ENCODE assay signal across 23 mouse cellular contexts in genomic region chr1:63225009-63225408, GRCm38 (mm10). TPM values are rescaled to one million over a fixed set of nuclear protein-coding genes. Genes with fewer than 3 reads are reported as not detected.
DNase-seq lines count a peak whose midpoint lies in the region; ATAC-seq and TF ChIP-seq lines count a peak whose summit lies in the region.
"Had no signal": no experiment of that assay in that cellular context is flagged by ENCODE, and none has a peak within 500 bp of the region (broad histone marks: within the 10 kb centered on the region; RNA-seq: fewer than 3 reads in every experiment).

No protein-coding gene starts in this region.

- ATAC-seq in liver, embryonic 14.5 days (ENCODE audit: insufficient read depth) = peak; percentile 57; the same call in 1 of the 2 replicates
- no peak for ATAC-seq in midbrain, embryonic 16.5 days
- ATAC-seq: CD4-positive, CD25-positive, alpha-beta regulatory T cell, adult 4 months; forebrain, embryonic 14.5 days had no signal

- H3K4me3 ChIP-seq in heart, embryonic 10.5 days = no peak overlapping the region
- no peak overlapping the region for H3K4me3 ChIP-seq in liver, embryonic 14.5 days (ENCODE audit: insufficient read depth in 1 of 2, low read depth in 2 of 2, low read length in 2 of 2)
- H3K4me3 ChIP-seq in midbrain, embryonic 16.5 days (ENCODE audit: low read depth, low read length) = no peak overlapping the region
- H3K4me3 ChIP-seq: embryonic facial prominence, embryonic 15.5 days; erythroblast, embryonic 14.5 days; forebrain, embryonic 10.5 days had no signal

- H3K4me2 ChIP-seq in liver, embryonic 14.5 days (ENCODE audit: low read depth) = no peak overlapping the region
- H3K4me2 ChIP-seq in midbrain, embryonic 16.5 days (ENCODE audit: low read length) = no peak overlapping the region
- H3K4me2 ChIP-seq: embryonic facial prominence, embryonic 15.5 days; hindbrain, embryonic 14.5 days had no signal

- no peak overlapping the region for H3K9ac ChIP-seq in liver, embryonic 14.5 days (replicated peaks)
- no peak overlapping the region for H3K9ac ChIP-seq in midbrain, embryonic 16.5 days (ENCODE audit: low read depth, low read length)
- H3K9ac ChIP-seq: embryonic facial prominence, embryonic 15.5 days; hindbrain, embryonic 14.5 days had no signal

- no peaks in the 10 kb centered on the region for H3K27me3 ChIP-seq in heart, embryonic 10.5 days (ENCODE audit: insufficient read depth, poor library complexity, severe bottlenecking)
- no peaks in the 10 kb centered on the region for H3K27me3 ChIP-seq in liver, embryonic 14.5 days (ENCODE audit: control insufficient read depth, insufficient read depth, low read length)
- no peaks in the 10 kb centered on the region for H3K27me3 ChIP-seq in midbrain, embryonic 16.5 days (ENCODE audit: control insufficient read depth, insufficient read depth, low read depth, low read length)
- H3K27me3 ChIP-seq: embryonic facial prominence, embryonic 15.5 days had no signal

- peaks cover 11% of the 10 kb centered on the region; the same call in 1 of the 2 replicates for H3K4me1 ChIP-seq in heart, embryonic 10.5 days
- no peaks in the 10 kb centered on the region for H3K4me1 ChIP-seq in liver, embryonic 14.5 days (replicated peaks; ENCODE audit: control insufficient read depth in 2 of 2, insufficient read depth in 2 of 2, low read length in 1 of 2)
- no peaks in the 10 kb centered on the region for H3K4me1 ChIP-seq in midbrain, embryonic 16.5 days (ENCODE audit: control insufficient read depth, insufficient read depth, low read length)
- H3K4me1 ChIP-seq: embryonic facial prominence, embryonic 15.5 days had no signal

- TF ChIP-seq CTCF in liver, embryonic 14.5 days (IDR thresholded peaks at IDR 0.05; ENCODE audit: low read depth) = no peak

- H3K27ac ChIP-seq in heart, embryonic 10.5 days = peak overlapping the region; percentile 3; the same call in 1 of the 2 replicates
- no peak overlapping the region for H3K27ac ChIP-seq in liver, embryonic 14.5 days
- no peak overlapping the region for H3K27ac ChIP-seq in midbrain, embryonic 16.5 days (ENCODE audit: low read length)
- H3K27ac ChIP-seq: embryonic facial prominence, embryonic 15.5 days; forebrain, embryonic 10.5 days; hindbrain, embryonic 14.5 days had no signal

- 33% methylated on average over 4 of the region's 4 CpGs for WGBS in heart, embryonic 10.5 days
- WGBS in liver, embryonic 14.5 days (ENCODE audit: insufficient replicate concordance) = 20% methylated on average over 4 of the region's 4 CpGs
- WGBS in midbrain, embryonic 16.5 days = 88% methylated on average over 4 of the region's 4 CpGs

- TF ChIP-seq EP300 in liver, embryonic 14.5 days (IDR thresholded peaks at IDR 0.05; ENCODE audit: low read depth) = peak; percentile 61; the same call in 1 of the 2 replicates

- H3K36me3 ChIP-seq in heart, embryonic 10.5 days = no peaks in the 10 kb centered on the region
- no peaks in the 10 kb centered on the region for H3K36me3 ChIP-seq in liver, embryonic 14.5 days (replicated peaks; ENCODE audit: control insufficient read depth, insufficient read depth, low read depth)
- H3K36me3 ChIP-seq in midbrain, embryonic 16.5 days (ENCODE audit: control insufficient read depth, insufficient read depth, low read length) = no peaks in the 10 kb centered on the region
- H3K36me3 ChIP-seq: embryonic facial prominence, embryonic 15.5 days; forebrain, embryonic 10.5 days had no signal

- H3K9me3 ChIP-seq in heart, embryonic 10.5 days = no peaks in the 10 kb centered on the region
- no peaks in the 10 kb centered on the region for H3K9me3 ChIP-seq in liver, embryonic 14.5 days (ENCODE audit: control insufficient read depth, low read length)
- no peaks in the 10 kb centered on the region for H3K9me3 ChIP-seq in midbrain, embryonic 16.5 days (replicated peaks; ENCODE audit: control insufficient read depth, low read length, poor library complexity, severe bottlenecking)
- H3K9me3 ChIP-seq: embryonic facial prominence, embryonic 15.5 days; forebrain, embryonic 10.5 days had no signal

- DNase-seq in heart, embryonic 10.5 days (ENCODE audit: low spot score) = peak; percentile 19
- DNase-seq in heart, postnatal 4 days = no peak
- peak; percentile 19 for DNase-seq in MEL-GATA-1-ER (ENCODE audit: extremely low read depth, low read depth)
- no peak for DNase-seq in liver, embryonic 14.5 days (ENCODE audit: low read depth in 3 of 3, low spot score in 3 of 3)
- DNase-seq in yolk sac, embryonic 10.5 days (ENCODE audit: low spot score) = peak; percentile 50
- DNase-seq in layer of hippocampus, adult 9-11 months = no peak
- DNase-seq: adrenal gland, adult 8-10 months; adrenal gland, postnatal 36 days; B cell, adult 2 months; cerebellum, adult 8-10 months; cerebellum, postnatal 14 days; embryo, embryonic 11 days; gastrocnemius, postnatal 36 days; heart, postnatal 10 days had no signal

RNA-seq across cellular contexts. Expression of gene Gpr1, which starts 10.7 kb away (rescaled TPM):
- 0.15 and 0.34 TPM in 2 replicates for polyA plus RNA-seq in heart, embryonic 10.5 days (2016; fragmentation: Nextera tagmentation; extraction: Ambion mirVana)
- total RNA-seq in heart, postnatal 4 days (2021) = not detected
- not detected in 2 replicates for polyA plus RNA-seq in liver, embryonic 14.5 days (2012; rRNA removed)
- not detected in 2 replicates for polyA plus RNA-seq in liver, embryonic 14.5 days (2014; fragmentation: Nextera tagmentation; extraction: Ambion mirVana)
- polyA plus RNA-seq in midbrain, embryonic 16.5 days (2015; fragmentation: Nextera tagmentation; extraction: Ambion mirVana) = 0.88 and 1.1 TPM in 2 replicates
- total RNA-seq: common myeloid progenitor, adult 5-6 weeks; hematopoietic stem cell, adult 5-6 weeks had no signal
- polyA plus RNA-seq: CD4-positive, CD25-positive, alpha-beta regulatory T cell, adult 4 months; erythroblast, embryonic 14.5 days had no signal

RNA-seq across cellular contexts. Expression of gene Zdbf2, which starts 48.1 kb away (rescaled TPM):
- polyA plus RNA-seq in heart, embryonic 10.5 days (2016; fragmentation: Nextera tagmentation; extraction: Ambion mirVana) = 11.4 and 11.9 TPM in 2 replicates
- 1 to 10 TPM; 4.6 to 5.7 TPM for total RNA-seq in heart, postnatal 4 days (2021)
- 0.09 TPM in 2 replicates for polyA plus RNA-seq in liver, embryonic 14.5 days (2012; rRNA removed)
- 0.06 and 0.19 TPM in 2 replicates for polyA plus RNA-seq in liver, embryonic 14.5 days (2014; fragmentation: Nextera tagmentation; extraction: Ambion mirVana)
- polyA plus RNA-seq in midbrain, embryonic 16.5 days (2015; fragmentation: Nextera tagmentation; extraction: Ambion mirVana) = 35.4 and 50.3 TPM in 2 replicates
- total RNA-seq: common myeloid progenitor, adult 5-6 weeks had no signal
- polyA plus RNA-seq: CD4-positive, CD25-positive, alpha-beta regulatory T cell, adult 4 months had no signal

RNA-seq across cellular contexts. Expression of gene Ndufs1, which starts 48.4 kb away (rescaled TPM):
- 223 and 344 TPM in 2 replicates for polyA plus RNA-seq in heart, embryonic 10.5 days (2016; fragmentation: Nextera tagmentation; extraction: Ambion mirVana)
- total RNA-seq in heart, postnatal 4 days (2021) = 100 to 1,000 TPM; 533 to 564 TPM
- polyA plus RNA-seq in liver, embryonic 14.5 days (2012; rRNA removed) = 38.2 and 57.9 TPM in 2 replicates
- 108 and 122 TPM in 2 replicates for polyA plus RNA-seq in liver, embryonic 14.5 days (2014; fragmentation: Nextera tagmentation; extraction: Ambion mirVana)
- polyA plus RNA-seq in midbrain, embryonic 16.5 days (2015; fragmentation: Nextera tagmentation; extraction: Ambion mirVana) = 137 and 143 TPM in 2 replicates

RNA-seq across cellular contexts. Expression of gene Eef1b2, which starts 48.4 kb away (rescaled TPM):
- polyA plus RNA-seq in heart, embryonic 10.5 days (2016; fragmentation: Nextera tagmentation; extraction: Ambion mirVana) = 410 and 531 TPM in 2 replicates
- total RNA-seq in heart, postnatal 4 days (2021) = 100 to 1,000 TPM; 497 to 542 TPM
- polyA plus RNA-seq in liver, embryonic 14.5 days (2012; rRNA removed) = 383 and 523 TPM in 2 replicates
- polyA plus RNA-seq in liver, embryonic 14.5 days (2014; fragmentation: Nextera tagmentation; extraction: Ambion mirVana) = 382 TPM in 2 replicates
- 433 and 447 TPM in 2 replicates for polyA plus RNA-seq in midbrain, embryonic 16.5 days (2015; fragmentation: Nextera tagmentation; extraction: Ambion mirVana)

Comparison
In these comparisons a context has a peak if more than half of its experiments do, and no peak if none do; other contexts are left out.
1. DNase-seq: peak in heart, embryonic 10.5 days (single experiment), MEL-GATA-1-ER (single experiment) and yolk sac, embryonic 10.5 days (single experiment); none in heart, postnatal 4 days (single experiment), liver, embryonic 14.5 days (0 of 3) and layer of hippocampus, adult 9-11 months (single experiment).
2. RNA of gene Zdbf2, which starts 48.1 kb away (polyA plus RNA-seq): 35.4 to 50.3 TPM in midbrain, embryonic 16.5 days and 11.4 to 11.9 TPM in heart, embryonic 10.5 days; 0.06 to 0.19 TPM in liver, embryonic 14.5 days; every median in the first group is over 10 times any median in the second.